Mouse (Mus musculus) embryonic facial prominence, embryonic 13.5 days (tissue): Measurements from ENCODE around the gene BC035947. TPM values are rescaled to one million over a fixed set of nuclear protein-coding genes. Genes with fewer than 3 reads are reported as not detected.
"Not testable (repeated sequence)": the region's sequence is repeated elsewhere in the genome, so short reads cannot be mapped to it uniquely, and the experiment has no call there.

Experiments used
- ATAC-seq: fragments of 200-750 bp; cut with Nextera tagmentation; 2 replicates; pipeline ENCODE4 v1.8.0; 2017; ENCODE audit warnings: low read depth; ENCODE audit not compliant: insufficient number of reproducible peaks, insufficient read depth, low FRiP score, low TSS enrichment
- H3K27ac ChIP-seq: fragments of 300-500 bp; sonication (generic); 2 replicates; pipeline ENCODE4 v1.5.1; 2015; ENCODE audit warnings: moderate library complexity, mild to moderate bottlenecking, inconsistent platforms
- H3K27me3 ChIP-seq: fragments of 300-500 bp; sonication (generic); 2 replicates; pipeline ENCODE4 v1.6.1; 2015; ENCODE audit warnings: mild to moderate bottlenecking, inconsistent platforms
- H3K36me3 ChIP-seq: fragments of 300-500 bp; sonication (generic); 2 replicates; pipeline ENCODE4 v1.6.1; 2015; ENCODE audit warnings: mild to moderate bottlenecking, inconsistent platforms
- H3K4me1 ChIP-seq: fragments of 300-500 bp; sonication (generic); 2 replicates; pipeline ENCODE4 v1.6.1; 2015; ENCODE audit warnings: inconsistent platforms
- H3K4me2 ChIP-seq: fragments of 300-500 bp; sonication (generic); 2 replicates; pipeline ENCODE4 v1.6.1; 2015; ENCODE audit warnings: moderate library complexity, mild to moderate bottlenecking, inconsistent platforms
- H3K4me3 ChIP-seq: fragments of 300-500 bp; sonication (generic); 2 replicates; pipeline ENCODE4 v1.5.1; 2015; ENCODE audit warnings: mild to moderate bottlenecking, inconsistent platforms
- H3K9ac ChIP-seq: fragments of 300-500 bp; sonication (generic); 2 replicates; pipeline ENCODE4 v1.6.1; 2015; ENCODE audit warnings: mild to moderate bottlenecking, inconsistent platforms
- H3K9me3 ChIP-seq: fragments of 300-500 bp; sonication (generic); 2 replicates; pipeline ENCODE4 v1.6.1; 2016; ENCODE audit warnings: inconsistent platforms
- WGBS: fragments of 180-500 bp; shearing (Covaris S2); methylation state at CpG from one replicate; pipeline ENCODE4 v1.1.7; 2015; ENCODE audit warnings: mixed read lengths; 5-methylcytosine and 5-hydroxymethylcytosine counted together
- polyA plus RNA-seq: library from polyadenylated mRNA; unstranded; fragments of >200 nt; fragmentation: Nextera tagmentation; extraction: Ambion mirVana; gene quantifications from 2 replicates; pipeline ENCODE4 v1.2.1, GENCODE M21; 2015

BC035947 gene
- polyA plus RNA-seq, 1 experiment from 2014 or later = 0.84 TPM

DNA sequence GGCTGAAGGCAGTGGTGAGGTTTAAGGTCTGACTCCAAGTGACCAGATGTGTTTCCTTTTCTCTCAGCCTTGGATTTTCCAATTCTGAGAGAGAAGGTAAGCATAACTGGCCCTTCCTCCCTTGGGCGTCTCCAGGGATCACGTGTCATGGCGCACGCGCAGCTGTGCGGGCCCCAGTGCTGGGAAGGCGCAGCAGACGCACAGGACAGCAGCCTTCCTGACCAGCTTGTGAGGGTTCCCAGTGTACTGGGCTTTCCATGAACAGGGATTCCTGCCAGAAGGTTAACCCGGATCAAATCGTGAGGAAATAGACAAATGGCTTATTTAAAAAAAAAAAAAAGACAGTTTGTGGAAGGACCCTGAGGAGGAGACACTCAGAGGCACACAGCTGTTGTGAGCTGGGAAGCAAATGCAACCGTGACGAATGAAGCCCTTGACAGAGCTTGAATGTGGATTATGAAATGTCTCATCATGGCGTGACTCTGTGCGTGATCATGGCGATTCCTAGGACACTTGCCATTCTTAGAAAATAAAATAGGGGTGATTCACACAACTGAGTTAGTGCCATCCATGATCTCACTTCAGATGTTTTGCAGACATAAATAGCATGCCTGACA is 20.3 kb upstream of the BC035947 start:
- Histone ChIP-seq H3K36me3 (no peaks in the 10 kb centered on the region), H3K27me3 (no peaks in the 10 kb centered on the region), H3K4me1 (peaks cover 4% of the 10 kb centered on the region), H3K4me3 (no peak overlapping the region), H3K27ac (no peak overlapping the region), H3K9ac (no peak overlapping the region), H3K9me3 (no peaks in the 10 kb centered on the region), H3K4me2 (no peak overlapping the region)
- ATAC-seq = 0 out of 2 replicates have a peak, but pooled peaks have one; percentile 57
- WGBS = 70% methylated on average over 15 of the region's 15 CpGs

DNA sequence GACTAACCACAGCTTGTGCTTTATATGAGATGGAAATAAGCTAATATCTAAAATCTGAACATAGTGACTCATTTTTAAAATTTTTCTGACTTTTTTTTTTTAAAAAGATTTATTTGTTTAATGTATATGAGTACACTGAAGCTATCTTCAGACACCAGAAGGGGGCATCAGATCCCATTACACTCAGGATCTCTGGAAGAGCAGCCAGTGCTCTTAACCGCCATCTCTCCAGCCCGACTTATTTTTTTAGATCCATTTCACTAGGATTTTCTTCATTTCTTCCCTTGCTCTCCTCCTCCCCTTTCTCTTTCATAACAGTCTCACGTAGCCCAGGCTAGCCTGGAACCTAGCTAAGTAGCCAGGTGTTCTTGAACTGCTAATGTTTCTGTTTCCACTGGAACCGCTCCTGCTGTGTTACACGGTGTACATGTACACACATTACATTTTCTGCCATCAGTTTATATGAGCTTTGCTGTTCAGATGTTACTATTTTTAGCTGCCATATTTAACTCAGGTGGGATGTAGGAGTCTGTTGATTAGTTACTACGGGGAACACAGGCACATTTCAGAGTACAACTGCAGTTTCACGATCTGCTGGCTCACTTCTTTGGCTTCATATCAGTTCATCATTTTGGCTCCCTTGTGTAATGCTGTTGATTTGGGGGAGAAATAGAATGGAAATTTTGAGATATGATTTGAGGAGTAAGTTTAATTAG is 18.7 kb upstream of the BC035947 start:
- no peak overlapping the region for H3K4me3 ChIP-seq
- H3K4me2 ChIP-seq = no peak overlapping the region
- H3K9me3 ChIP-seq = no peaks in the 10 kb centered on the region
- H3K9ac ChIP-seq = no peak overlapping the region
- no peaks in the 10 kb centered on the region for H3K27me3 ChIP-seq
- no peak for ATAC-seq
- H3K4me1 ChIP-seq = no peaks in the 10 kb centered on the region; the same call in 1 of the 2 replicates
- H3K36me3 ChIP-seq = no peaks in the 10 kb centered on the region
- H3K27ac ChIP-seq = no peak overlapping the region
- WGBS = 70% methylated on average over 7 of the region's 7 CpGs

DNA sequence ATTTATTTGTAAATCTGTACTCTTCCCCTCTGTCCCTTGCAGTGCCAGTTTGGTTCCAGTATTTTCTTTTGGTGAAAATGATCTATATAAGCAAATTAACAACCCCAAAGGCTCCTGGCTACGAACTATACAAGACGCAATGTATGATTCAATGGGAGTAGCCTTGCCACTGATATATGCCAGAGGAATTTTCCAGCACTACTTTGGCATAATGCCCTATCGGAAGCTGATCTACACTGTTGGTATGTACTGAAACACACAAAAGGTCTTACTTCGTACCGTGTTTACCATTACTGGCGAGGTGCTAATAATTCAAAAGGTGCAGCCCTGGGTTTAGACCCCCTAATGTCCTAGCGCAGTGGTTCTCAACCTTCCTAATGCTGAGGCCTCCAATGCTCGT is 17.1 kb upstream of the BC035947 start:
- WGBS = 85% methylated on average over 8 of the region's 8 CpGs
- Histone ChIP-seq H3K4me1 (no peaks in the 10 kb centered on the region; the same call in 1 of the 2 replicates), H3K4me2 (no peak overlapping the region), H3K27ac (no peak overlapping the region), H3K4me3 (no peak overlapping the region), H3K27me3 (no peaks in the 10 kb centered on the region), H3K9ac (no peak overlapping the region), H3K9me3 (no peaks in the 10 kb centered on the region), H3K36me3 (no peaks in the 10 kb centered on the region)
- no peak for ATAC-seq

DNA sequence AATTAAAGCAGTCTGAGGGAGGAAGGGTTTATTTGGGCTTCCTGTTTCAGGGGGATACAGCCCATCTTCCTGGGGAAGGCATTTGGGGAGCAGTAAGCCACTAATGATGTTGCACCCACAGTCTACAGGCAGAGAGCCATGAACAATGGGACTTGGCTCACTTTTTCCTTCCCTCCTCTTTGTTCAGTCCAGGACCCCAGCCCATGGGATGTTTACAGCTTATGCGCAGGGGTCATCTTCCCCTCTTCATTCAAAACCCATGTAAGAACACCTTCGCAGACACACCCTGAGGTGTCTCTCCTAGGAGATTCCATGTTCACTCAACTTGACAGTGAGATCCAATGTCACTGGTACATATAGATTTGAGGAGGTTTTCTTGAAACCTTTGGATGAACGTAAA is 16.4 kb upstream of the BC035947 start:
- no peak overlapping the region for H3K9ac ChIP-seq
- no peaks in the 10 kb centered on the region for H3K36me3 ChIP-seq
- H3K27me3 ChIP-seq = no peaks in the 10 kb centered on the region
- no peak overlapping the region for H3K4me2 ChIP-seq
- no peak for ATAC-seq
- H3K4me3 ChIP-seq = no peak overlapping the region
- H3K9me3 ChIP-seq = no peaks in the 10 kb centered on the region
- H3K4me1 ChIP-seq = no peaks in the 10 kb centered on the region; the same call in 1 of the 2 replicates
- no peak overlapping the region for H3K27ac ChIP-seq
- 88% methylated on average over 3 of the region's 3 CpGs for WGBS

DNA sequence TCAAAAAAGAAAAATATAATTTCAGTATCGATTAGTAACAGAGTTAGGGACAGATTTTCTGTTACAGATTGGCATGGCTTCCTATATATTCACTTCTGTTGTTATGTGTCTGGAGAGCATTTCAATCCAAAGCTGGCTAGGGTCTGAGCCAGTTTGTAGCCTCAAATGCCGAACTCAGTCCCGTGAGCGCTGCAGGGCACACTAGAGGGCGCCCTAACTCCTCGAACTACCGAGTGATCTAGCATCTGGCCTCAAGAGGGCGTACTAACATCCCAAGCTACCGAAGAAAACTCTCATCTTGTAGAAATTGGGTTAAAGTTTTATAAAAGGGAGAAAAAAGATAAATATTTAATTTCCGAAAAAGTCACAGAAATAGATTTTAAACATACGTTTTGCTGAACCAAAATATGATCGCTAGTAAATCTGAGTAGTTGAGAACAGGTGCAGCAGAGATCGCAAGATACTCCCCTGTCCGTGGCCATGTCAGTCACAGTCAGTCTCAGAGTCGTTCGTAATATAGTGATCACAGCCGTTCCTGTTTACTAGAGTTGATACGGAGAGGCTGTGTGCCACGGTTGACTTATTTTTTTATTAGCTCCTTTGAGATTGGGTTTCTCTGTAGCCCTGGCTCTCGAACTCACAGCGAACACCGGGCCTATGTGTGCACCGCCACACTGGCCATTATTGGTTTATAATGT is 13.4 kb upstream of the BC035947 start:
- ATAC-seq = no peak
- Histone ChIP-seq H3K36me3 (no peaks in the 10 kb centered on the region), H3K4me1 (no peaks in the 10 kb centered on the region), H3K27ac (no peak overlapping the region), H3K4me3 (no peak overlapping the region), H3K27me3 (no peaks in the 10 kb centered on the region), H3K4me2 (no peak overlapping the region), H3K9ac (no peak overlapping the region), H3K9me3 (no peaks in the 10 kb centered on the region)
- WGBS = 43% methylated on average over 23 of the region's 23 CpGs

DNA sequence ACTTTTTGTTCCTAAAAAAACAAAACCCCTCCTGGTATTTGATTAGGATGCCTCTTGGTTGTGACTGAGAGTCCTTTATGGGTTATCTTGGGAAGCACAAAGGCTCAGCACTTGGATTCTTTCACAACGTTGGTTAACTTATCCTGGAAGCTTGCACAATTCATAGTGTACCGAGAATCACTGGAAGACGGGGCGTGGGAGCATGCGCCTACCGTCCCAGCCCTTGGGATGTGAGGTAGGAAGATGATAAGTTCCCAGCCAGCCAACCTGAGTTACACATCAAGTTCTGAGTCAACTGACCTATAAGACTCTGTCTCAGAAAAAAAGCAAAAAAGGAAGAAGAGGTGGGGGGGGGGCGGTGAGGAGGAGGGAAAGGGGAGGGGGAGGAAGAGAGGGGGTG is 6.9 kb upstream of the BC035947 start:
- Histone ChIP-seq H3K9ac (no peak overlapping the region), H3K4me1 (no peaks in the 10 kb centered on the region; the same call in 1 of the 2 replicates), H3K4me2 (no peak overlapping the region), H3K27me3 (no peaks in the 10 kb centered on the region), H3K27ac (no peak overlapping the region), H3K36me3 (no peaks in the 10 kb centered on the region), H3K4me3 (no peak overlapping the region), H3K9me3 (no peaks in the 10 kb centered on the region)
- WGBS = 93% methylated on average over 7 of the region's 7 CpGs
- ATAC-seq = no peak

DNA sequence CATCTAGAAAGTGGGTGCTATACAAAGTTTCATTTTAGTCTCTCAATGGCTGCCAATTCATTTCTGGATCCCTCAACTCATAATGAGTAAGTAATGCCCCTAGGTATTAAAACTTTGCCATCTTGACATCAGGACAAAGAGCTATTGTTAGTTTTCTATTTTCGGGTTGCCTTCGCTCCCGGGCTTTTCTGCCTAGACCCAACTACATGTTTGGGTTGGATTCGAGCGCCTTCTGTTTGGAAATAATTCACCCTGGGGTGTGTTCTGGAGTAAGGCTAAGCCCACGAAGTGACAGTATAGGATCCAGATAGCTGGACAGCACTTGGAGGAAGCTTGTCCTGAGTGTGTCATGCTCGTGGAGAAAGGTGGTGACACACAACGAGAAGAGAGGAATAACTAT is 798 bp upstream of the BC035947 start:
- no peak for ATAC-seq
- H3K27ac ChIP-seq = no peak overlapping the region
- no peak overlapping the region for H3K4me3 ChIP-seq
- no peak overlapping the region for H3K4me2 ChIP-seq
- H3K9ac ChIP-seq = no peak overlapping the region
- H3K27me3 ChIP-seq = peaks cover 4% of the 10 kb centered on the region; the same call in 1 of the 2 replicates
- 51% methylated on average over 8 of the region's 8 CpGs for WGBS
- no peaks in the 10 kb centered on the region for H3K36me3 ChIP-seq
- no peaks in the 10 kb centered on the region for H3K9me3 ChIP-seq
- peaks cover 6% of the 10 kb centered on the region; the same call in 1 of the 2 replicates for H3K4me1 ChIP-seq

DNA sequence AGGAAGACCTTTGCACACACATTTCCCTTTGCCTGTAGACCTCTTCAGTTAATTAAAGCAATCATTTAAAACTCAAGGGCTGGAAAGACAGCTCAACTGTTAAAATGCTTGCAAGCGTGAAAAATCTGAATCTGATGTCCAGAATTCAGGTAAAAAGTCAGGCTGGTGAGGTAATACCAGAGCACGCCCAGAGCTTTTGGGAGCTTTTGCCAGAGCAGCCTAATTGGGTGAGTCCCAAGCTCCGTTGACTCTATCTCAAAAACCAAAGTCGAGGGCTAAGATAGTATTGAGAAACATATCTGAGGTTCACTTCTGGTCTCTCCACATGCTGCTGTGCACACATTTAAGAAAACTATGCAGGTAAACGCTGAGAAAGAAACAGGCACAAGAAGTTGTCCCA is 1.1 kb downstream of the BC035947 start, which contains the start of gene Mogat1:
TSS of gene Mogat1 (plus strand) at position 130 of the 400 bp plus-strand sequence.
- no peaks in the 10 kb centered on the region for H3K9me3 ChIP-seq
- H3K4me3 ChIP-seq = peak within 1 kb of the TSS; percentile 44
- no peak for ATAC-seq
- H3K4me1 ChIP-seq = peaks cover 6% of the 10 kb centered on the region; the same call in 1 of the 2 replicates
- H3K27me3 ChIP-seq = peaks cover 4% of the 10 kb centered on the region; the same call in 1 of the 2 replicates
- no peaks in the 10 kb centered on the region for H3K36me3 ChIP-seq
- peak within 1 kb of the TSS; percentile 65 for H3K9ac ChIP-seq
- peak within 1 kb of the TSS; percentile 68 for H3K4me2 ChIP-seq
- no peak within 1 kb of the TSS for H3K27ac ChIP-seq
- WGBS = 61% methylated on average over 5 of the region's 5 CpGs

DNA sequence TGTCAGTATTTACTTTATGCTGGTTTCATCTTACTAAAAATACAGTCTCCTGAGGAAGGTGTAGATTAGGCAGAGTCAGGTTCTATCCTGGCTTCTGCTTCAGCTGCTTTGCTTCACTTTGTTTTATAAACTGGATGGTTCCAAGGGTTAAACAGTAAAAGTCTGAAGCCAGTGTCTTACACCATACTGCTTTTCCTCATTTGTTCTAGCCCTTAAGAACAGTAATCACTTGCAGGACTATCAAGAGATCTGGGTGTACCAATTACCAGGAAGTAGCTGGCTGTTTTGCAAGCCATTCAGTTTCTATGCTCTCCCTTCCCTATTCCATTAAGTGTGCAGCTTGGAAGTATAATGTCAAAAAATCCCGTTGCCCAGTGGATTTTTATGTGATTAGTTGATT is 4.8 kb downstream of the BC035947 start:
- 62% methylated on average over 1 of the region's 1 CpGs for WGBS

DNA sequence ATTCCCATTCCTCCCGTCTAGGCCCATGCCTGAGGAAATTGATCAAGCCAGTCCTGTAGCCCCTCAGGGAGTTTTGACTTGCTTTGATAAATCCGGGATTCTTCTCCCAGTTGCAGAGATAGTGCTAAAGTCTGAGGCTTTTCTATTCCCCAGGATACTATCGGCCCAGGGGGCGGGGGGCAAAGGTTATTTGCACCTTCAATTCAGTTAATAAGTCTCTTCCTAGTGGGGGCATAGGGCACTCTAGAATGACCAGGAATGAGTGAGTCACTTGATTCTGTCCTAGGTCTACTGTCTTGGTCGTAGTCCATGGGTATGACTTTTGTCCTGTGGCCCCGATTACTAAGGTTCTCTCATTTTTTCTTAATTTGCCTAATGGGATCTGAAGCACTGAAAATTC is 9.4 kb downstream of the BC035947 start:
- H3K4me1 ChIP-seq = no peaks in the 10 kb centered on the region
- no peaks in the 10 kb centered on the region for H3K36me3 ChIP-seq
- no peaks in the 10 kb centered on the region for H3K9me3 ChIP-seq
- 83% methylated on average over 6 of the region's 6 CpGs for WGBS
- no peak overlapping the region for H3K27ac ChIP-seq
- ATAC-seq = no peak
- H3K27me3 ChIP-seq = no peaks in the 10 kb centered on the region
- no peak overlapping the region for H3K4me3 ChIP-seq
- no peak overlapping the region for H3K4me2 ChIP-seq
- no peak overlapping the region for H3K9ac ChIP-seq

More for the DNA sequence above, 4.8 kb downstream of the BC035947 start:
- H3K4me2 ChIP-seq = no peak overlapping the region
- H3K27me3 ChIP-seq = peaks cover 4% of the 10 kb centered on the region; the same call in 1 of the 2 replicates
- H3K4me1 ChIP-seq = peaks cover 6% of the 10 kb centered on the region; the same call in 1 of the 2 replicates
- H3K27ac ChIP-seq = no peak overlapping the region
- no peak for ATAC-seq
- no peaks in the 10 kb centered on the region for H3K36me3 ChIP-seq
- H3K9me3 ChIP-seq = no peaks in the 10 kb centered on the region
- H3K4me3 ChIP-seq = no peak overlapping the region
- no peak overlapping the region for H3K9ac ChIP-seq

DNA sequence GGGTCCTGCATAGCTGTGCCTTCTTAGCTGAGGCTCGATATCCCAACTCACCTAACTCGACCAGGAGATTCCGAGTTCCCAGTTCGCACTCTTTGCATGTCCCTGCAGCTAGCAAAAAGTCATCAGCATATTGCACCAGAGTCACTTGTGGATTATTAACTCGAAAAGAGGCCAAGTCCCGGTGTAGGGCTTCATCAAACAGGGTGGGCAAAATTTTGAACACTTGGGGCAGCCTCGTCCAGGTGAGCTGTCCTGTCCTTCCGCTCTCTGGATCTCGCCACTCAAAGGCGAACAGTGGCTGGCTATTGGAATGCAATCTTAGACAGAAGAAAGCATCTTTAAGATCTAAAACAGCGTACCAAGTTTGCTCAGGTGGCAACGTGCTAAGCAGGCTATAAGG is 10.1 kb downstream of the BC035947 start:
- H3K4me2 ChIP-seq, H3K36me3 ChIP-seq, H3K9ac ChIP-seq, H3K4me3 ChIP-seq, H3K27ac ChIP-seq, H3K9me3 ChIP-seq, H3K27me3 ChIP-seq, ATAC-seq, H3K4me1 ChIP-seq: not testable (repeated sequence)
- 91% methylated on average over 12 of the region's 12 CpGs for WGBS
